Mouse (Mus musculus) testis, adult 2 months (tissue): ENCODE data around the gene Gm21870. TPM values are rescaled to one million over a fixed set of nuclear protein-coding genes. Genes with fewer than 3 reads are reported as not detected.
"Not testable (repeated sequence)": the region's sequence is repeated elsewhere in the genome, so short reads cannot be mapped to it uniquely, and the experiment has no call there.

ENCODE experiments used
- H3K27ac ChIP-seq: fragments of 200-500 bp; 2 replicates; pipeline ENCODE4 v1.5.1; 2012; ENCODE audit warnings: low read depth, low read length; ENCODE audit not compliant: control insufficient read depth, insufficient read depth
- H3K27me3 ChIP-seq: fragments of 200-500 bp; 2 replicates; pipeline ENCODE4 v1.6.1; 2012; ENCODE audit warnings: mild to moderate bottlenecking, low read length, moderate library complexity; ENCODE audit not compliant: control insufficient read depth, insufficient read depth
- H3K36me3 ChIP-seq: fragments of 200-500 bp; 2 replicates; pipeline ENCODE4 v1.6.1; 2012; ENCODE audit warnings: mild to moderate bottlenecking, low read length; ENCODE audit not compliant: control insufficient read depth, insufficient read depth
- H3K4me1 ChIP-seq: fragments of 200-500 bp; 2 replicates; pipeline ENCODE4 v1.6.1; 2012; ENCODE audit warnings: low read length; ENCODE audit not compliant: control insufficient read depth, insufficient read depth
- H3K4me3 ChIP-seq: fragments of 200-500 bp; 2 replicates; pipeline ENCODE4 v1.5.1; 2012; ENCODE audit warnings: low read depth, mild to moderate bottlenecking, low read length, moderate library complexity, mixed read lengths; ENCODE audit not compliant: control insufficient read depth
- polyA plus RNA-seq: library from polyadenylated mRNA; depleted of rRNA; stranded (reverse); fragments of >200 nt; gene quantifications from 2 replicates; pipeline ENCODE4 v1.2.3, GENCODE M21; 2012; rRNA removed

The Gm21870 gene
- polyA plus RNA-seq: 0.49 TPM in 1 of 2 replicates, not detected in the other

GRCm38 (mm10) chrX:33986716-33987115 is at the start of gene Gm21870:
Gm21870 (minus strand) TSS chrX:33986816.
- H3K27ac ChIP-seq, H3K27me3 ChIP-seq, H3K4me3 ChIP-seq, H3K36me3 ChIP-seq, H3K4me1 ChIP-seq: not testable (repeated sequence)

- H3K36me3 ChIP-seq, H3K4me1 ChIP-seq, H3K27ac ChIP-seq, H3K27me3 ChIP-seq, H3K4me3 ChIP-seq: not testable (repeated sequence)
Measured at GRCm38 (mm10) chrX:33956440-33956839, 30.2 kb downstream of the Gm21870 start, which contains the start of gene Btbd35f6. Btbd35f6 (minus strand) TSS chrX:33956540.

Other genes with a start within 250 kb of the Gm21870 start
- 0.51 TPM in 1 of 2 replicates, not detected in the other for gene Btbd35f6, start 30.3 kb downstream of the Gm21870 start, polyA plus RNA-seq
- gene Btbd35f9, start 174.7 kb upstream of the Gm21870 start, polyA plus RNA-seq: not detected in 2 replicates